Mouse (Mus musculus) neural tube, embryonic 12.5 days (tissue): ENCODE data around the gene Hspa8. TPM values are rescaled to one million over a fixed set of nuclear protein-coding genes. Genes with fewer than 3 reads are reported as not detected.

ENCODE experiments used
- ATAC-seq: fragments of 200-750 bp; cut with Nextera tagmentation; 2 replicates; pipeline ENCODE4 v1.8.0; 2017; ENCODE audit warnings: low read depth, mild to moderate bottlenecking, moderate TSS enrichment, moderate library complexity; ENCODE audit not compliant: low FRiP score
- H3K27ac ChIP-seq: fragments of 300-500 bp; sonication (generic); 2 replicates; pipeline ENCODE4 v1.5.1; 2016
- H3K27me3 ChIP-seq: fragments of 300-500 bp; sonication (generic); replicated peaks from 2 replicates; pipeline ENCODE4 v1.6.1; 2016; ENCODE audit warnings: mild to moderate bottlenecking
- H3K36me3 ChIP-seq: fragments of 300-500 bp; sonication (generic); 2 replicates; pipeline ENCODE4 v1.6.1; 2016; ENCODE audit warnings: mild to moderate bottlenecking
- H3K4me1 ChIP-seq: fragments of 300-500 bp; sonication (generic); 2 replicates; pipeline ENCODE4 v1.6.1; 2016
- H3K4me2 ChIP-seq: fragments of 300-500 bp; sonication (generic); replicated peaks from 2 replicates; pipeline ENCODE4 v1.6.1; 2016; ENCODE audit warnings: mild to moderate bottlenecking
- H3K4me3 ChIP-seq: fragments of 300-500 bp; sonication (generic); 2 replicates; pipeline ENCODE4 v1.5.1; 2016
- H3K9ac ChIP-seq: fragments of 300-500 bp; sonication (generic); 2 replicates; pipeline ENCODE4 v1.6.1; 2016; ENCODE audit warnings: mild to moderate bottlenecking
- H3K9me3 ChIP-seq: fragments of 300-500 bp; sonication (generic); 2 replicates; pipeline ENCODE4 v1.6.1; 2016; ENCODE audit warnings: mild to moderate bottlenecking
- WGBS: fragments of 180-500 bp; shearing (Covaris S2); methylation state at CpG from one replicate; pipeline ENCODE4 v1.1.7; 2016; 5-methylcytosine and 5-hydroxymethylcytosine counted together
- polyA plus RNA-seq: library from polyadenylated mRNA; unstranded; fragments of >200 nt; fragmentation: Nextera tagmentation; extraction: Ambion mirVana; gene quantifications from 2 replicates; pipeline ENCODE4 v1.2.1, GENCODE M21; 2016

The Hspa8 gene
- 2,593 and 2,648 TPM in 2 replicates for polyA plus RNA-seq

DNA sequence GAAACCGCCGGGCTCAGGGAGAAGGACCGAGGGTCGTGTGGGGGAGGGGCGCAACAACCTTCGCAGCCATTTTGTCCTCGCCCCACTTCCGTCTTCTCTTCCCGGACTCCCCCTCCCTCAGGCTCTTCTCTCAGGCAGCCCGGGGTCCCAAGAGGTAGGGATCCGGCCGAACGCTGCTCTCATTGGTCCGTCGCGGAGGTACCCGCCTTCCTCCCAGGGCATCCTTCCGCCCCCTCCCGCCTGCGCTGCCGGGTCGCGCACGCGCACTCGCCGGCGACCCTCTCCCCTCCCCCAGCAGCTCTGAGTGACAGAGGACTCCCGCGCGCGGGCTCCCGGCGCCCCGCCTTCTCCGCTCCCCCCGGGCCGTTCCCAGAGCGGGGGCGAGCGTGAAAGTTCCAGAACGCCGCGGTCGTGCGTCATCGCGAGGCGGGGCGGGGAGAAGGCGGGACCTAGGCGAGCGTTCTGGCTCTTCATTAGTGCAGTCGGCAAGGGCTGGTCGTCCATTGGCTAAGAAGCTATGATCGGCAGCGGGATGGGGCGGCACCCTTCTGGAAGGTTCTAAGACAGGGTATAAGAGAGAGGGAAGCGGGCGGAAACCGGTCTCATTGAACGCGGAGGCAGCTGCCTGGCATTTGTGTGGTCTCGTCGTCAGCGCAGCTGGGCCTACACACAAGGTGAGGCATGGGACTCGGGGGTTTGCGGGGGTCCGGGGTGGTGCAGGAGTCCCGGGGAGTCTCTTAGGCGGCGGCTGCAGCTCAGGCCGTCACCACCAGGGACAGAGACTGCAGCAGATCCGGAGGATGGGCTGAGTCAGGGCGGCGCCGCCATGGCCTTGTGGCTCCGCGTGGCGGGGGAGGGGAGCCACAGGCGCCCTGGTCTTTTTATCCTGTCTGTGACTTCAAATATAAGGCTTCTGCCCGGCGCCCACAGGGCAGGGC lies at the start of gene Hspa8:
Gene Hspa8, plus strand, starts transcription at position 310 of the 938 bp plus-strand sequence.
- no peaks in the 10 kb centered on the region for H3K9me3 ChIP-seq
- peak within 1 kb of the TSS; percentile 99 for H3K9ac ChIP-seq
- H3K4me3 ChIP-seq: peak within 1 kb of the TSS; percentile 98
- peak within 1 kb of the TSS; percentile 67 for H3K4me2 ChIP-seq
- peak within 1 kb of the TSS; percentile 94 for H3K27ac ChIP-seq
- under 1% methylated on average over 82 of the region's 83 CpGs for WGBS
- ATAC-seq: peak; percentile 97
- no peaks in the 10 kb centered on the region for H3K27me3 ChIP-seq
- peaks cover 28% of the 10 kb centered on the region for H3K4me1 ChIP-seq
- peaks cover 25% of the 10 kb centered on the region for H3K36me3 ChIP-seq

DNA sequence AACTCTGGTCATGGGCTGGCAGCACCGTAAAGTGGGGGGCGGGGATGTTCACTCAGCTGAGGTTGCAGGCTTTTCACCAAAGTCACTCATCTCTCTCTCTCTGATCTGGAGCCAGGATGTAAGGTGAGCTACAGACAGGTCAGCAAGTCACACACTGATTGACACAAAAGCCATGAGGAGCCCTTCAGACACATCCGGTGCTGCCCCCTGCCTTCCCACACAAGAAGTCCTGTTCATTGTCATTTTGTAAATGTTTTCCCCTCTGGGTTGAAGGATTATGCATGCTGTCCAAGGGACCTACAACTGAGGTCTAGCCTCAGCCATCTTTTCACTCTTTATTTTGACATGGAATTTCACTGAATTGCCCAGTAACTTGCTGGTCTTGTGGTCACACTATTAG lies 49.0 kb upstream of the Hspa8 start:
- Histone ChIP-seq H3K36me3 (no peaks in the 10 kb centered on the region), H3K9me3 (no peaks in the 10 kb centered on the region), H3K27ac (no peak overlapping the region), H3K4me2 (no peak overlapping the region), H3K4me3 (no peak overlapping the region), H3K27me3 (no peaks in the 10 kb centered on the region), H3K4me1 (peaks cover 4% of the 10 kb centered on the region), H3K9ac (no peak overlapping the region)
- ATAC-seq: no peak
- WGBS: 59% methylated on average over 3 of the region's 3 CpGs

DNA sequence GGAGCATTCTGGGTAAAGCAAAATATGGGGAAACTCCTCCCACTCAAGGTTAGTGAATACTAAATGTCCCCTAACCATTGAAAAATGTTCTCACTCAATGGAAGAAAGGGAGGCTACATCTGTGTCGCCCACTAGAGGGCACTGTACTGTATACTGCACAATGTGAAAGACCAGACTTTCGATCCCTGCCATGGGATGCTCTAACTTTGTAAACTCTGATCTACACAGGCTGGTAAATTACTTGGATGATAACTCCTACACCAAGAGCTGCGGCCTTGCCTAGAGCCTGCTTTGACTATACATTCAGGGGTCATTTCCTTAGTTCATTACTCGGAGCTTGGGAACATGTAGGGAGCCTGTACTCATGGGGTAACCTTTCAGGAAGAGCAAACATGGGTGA lies 44.4 kb upstream of the Hspa8 start:
- peak; percentile 26 for ATAC-seq
- no peaks in the 10 kb centered on the region for H3K27me3 ChIP-seq
- no peak overlapping the region for H3K4me3 ChIP-seq
- no peak overlapping the region for H3K9ac ChIP-seq
- H3K9me3 ChIP-seq: no peaks in the 10 kb centered on the region
- H3K4me2 ChIP-seq: peak overlapping the region; percentile 58
- peaks cover 2% of the 10 kb centered on the region; the same call in 1 of the 2 replicates for H3K36me3 ChIP-seq
- peaks cover 16% of the 10 kb centered on the region for H3K4me1 ChIP-seq
- 19% methylated on average over 4 of the region's 4 CpGs for WGBS
- H3K27ac ChIP-seq: no peak overlapping the region

DNA sequence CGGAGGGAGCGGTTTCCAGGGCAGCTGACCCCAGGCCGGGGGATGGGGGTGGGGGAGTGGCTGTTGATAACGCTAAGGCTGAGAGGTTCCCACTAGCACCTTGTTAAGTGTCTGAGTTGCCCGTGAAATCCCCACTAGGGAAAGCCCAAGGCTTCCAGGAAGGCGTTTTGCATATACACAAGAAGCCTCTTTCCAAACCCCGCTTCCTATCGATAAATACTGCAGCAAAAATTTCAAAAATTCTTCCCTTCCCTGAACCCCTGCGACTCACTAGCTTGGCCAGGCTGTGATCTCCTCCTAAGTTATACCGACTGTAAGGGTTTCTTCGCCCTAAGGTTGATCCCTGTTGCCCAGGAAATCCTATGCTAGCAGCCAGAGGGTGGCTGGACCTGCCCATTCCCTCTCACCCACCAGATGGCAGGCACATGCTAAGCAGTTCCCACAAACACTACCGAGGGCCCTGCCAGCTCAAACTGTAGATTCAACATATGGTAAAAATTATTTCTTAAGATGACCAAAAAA lies 43.6 kb upstream of the Hspa8 start:
- H3K27me3 ChIP-seq: no peaks in the 10 kb centered on the region
- H3K4me3 ChIP-seq: peak overlapping the region; percentile 19; the same call in 1 of the 2 replicates
- peaks cover 16% of the 10 kb centered on the region for H3K4me1 ChIP-seq
- no peak overlapping the region for H3K27ac ChIP-seq
- peak overlapping the region; percentile 58 for H3K4me2 ChIP-seq
- H3K9ac ChIP-seq: peak overlapping the region; percentile 35; the same call in 1 of the 2 replicates
- H3K9me3 ChIP-seq: no peaks in the 10 kb centered on the region
- peaks cover 9% of the 10 kb centered on the region; the same call in 1 of the 2 replicates for H3K36me3 ChIP-seq
- ATAC-seq: peak; percentile 77
- 30% methylated on average over 12 of the region's 12 CpGs for WGBS

DNA sequence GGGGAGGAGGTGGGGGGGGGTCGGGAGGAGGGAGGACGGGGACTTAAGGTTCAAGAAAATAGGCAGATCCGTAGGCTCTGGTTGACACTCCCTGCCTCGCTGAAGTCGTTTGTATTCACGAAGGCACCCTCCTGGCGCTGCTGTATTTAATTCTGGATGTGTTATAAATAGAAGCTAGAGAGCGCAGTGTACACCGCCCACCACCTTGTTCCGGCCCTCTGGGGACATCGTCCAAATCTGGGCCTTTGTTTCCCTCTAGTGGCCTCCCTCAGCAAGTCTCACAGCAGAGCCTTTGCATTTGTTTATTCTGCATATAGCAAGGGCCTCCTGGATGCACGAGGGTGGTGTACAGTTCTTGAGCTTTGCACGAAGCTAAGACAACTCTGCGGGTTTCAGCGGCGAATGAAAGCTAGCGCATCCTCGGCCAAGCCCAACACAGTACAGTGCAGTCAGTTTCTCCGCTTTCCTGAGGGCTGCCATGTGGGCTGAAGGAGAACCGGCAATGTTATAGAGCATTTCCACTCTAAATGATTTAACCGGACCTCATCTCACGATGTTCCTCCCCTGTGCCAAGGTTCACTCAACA lies 43.0 kb upstream of the Hspa8 start:
- Histone ChIP-seq H3K9me3 (no peaks in the 10 kb centered on the region), H3K4me1 (peaks cover 16% of the 10 kb centered on the region), H3K9ac (peak overlapping the region; percentile 35; the same call in 1 of the 2 replicates), H3K27ac (no peak overlapping the region), H3K27me3 (no peaks in the 10 kb centered on the region), H3K36me3 (peaks cover 9% of the 10 kb centered on the region; the same call in 1 of the 2 replicates), H3K4me2 (peak overlapping the region; percentile 58), H3K4me3 (peak overlapping the region; percentile 19; the same call in 1 of the 2 replicates)
- 10% methylated on average over 22 of the region's 22 CpGs for WGBS
- peak; percentile 94 for ATAC-seq

DNA sequence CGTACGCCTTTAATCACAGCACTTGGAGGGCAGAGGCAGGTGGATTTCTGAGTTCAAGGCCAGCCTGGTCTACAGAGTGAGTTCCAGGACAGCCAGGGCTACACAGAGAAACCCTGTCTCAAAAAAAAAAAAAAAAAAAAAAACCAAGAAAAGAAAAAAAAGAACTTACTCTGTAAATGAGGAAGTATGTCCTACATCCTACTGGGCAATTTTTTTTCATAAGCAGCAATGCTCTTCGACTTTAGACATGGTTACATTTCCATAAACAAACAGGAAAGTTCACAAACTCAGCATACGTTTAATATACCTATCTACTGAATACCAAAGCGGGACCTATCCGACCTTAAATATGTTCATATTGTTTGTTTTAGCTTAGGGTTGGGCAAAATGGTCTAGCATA lies 38.4 kb upstream of the Hspa8 start:
- no peaks in the 10 kb centered on the region for H3K27me3 ChIP-seq
- H3K9me3 ChIP-seq: no peaks in the 10 kb centered on the region
- H3K4me3 ChIP-seq: no peak overlapping the region
- H3K4me1 ChIP-seq: peaks cover 6% of the 10 kb centered on the region
- no peak for ATAC-seq
- H3K27ac ChIP-seq: no peak overlapping the region
- WGBS: 93% methylated on average over 6 of the region's 6 CpGs
- no peak overlapping the region for H3K4me2 ChIP-seq
- peaks cover 12% of the 10 kb centered on the region; the same call in 1 of the 2 replicates for H3K36me3 ChIP-seq
- H3K9ac ChIP-seq: no peak overlapping the region

DNA sequence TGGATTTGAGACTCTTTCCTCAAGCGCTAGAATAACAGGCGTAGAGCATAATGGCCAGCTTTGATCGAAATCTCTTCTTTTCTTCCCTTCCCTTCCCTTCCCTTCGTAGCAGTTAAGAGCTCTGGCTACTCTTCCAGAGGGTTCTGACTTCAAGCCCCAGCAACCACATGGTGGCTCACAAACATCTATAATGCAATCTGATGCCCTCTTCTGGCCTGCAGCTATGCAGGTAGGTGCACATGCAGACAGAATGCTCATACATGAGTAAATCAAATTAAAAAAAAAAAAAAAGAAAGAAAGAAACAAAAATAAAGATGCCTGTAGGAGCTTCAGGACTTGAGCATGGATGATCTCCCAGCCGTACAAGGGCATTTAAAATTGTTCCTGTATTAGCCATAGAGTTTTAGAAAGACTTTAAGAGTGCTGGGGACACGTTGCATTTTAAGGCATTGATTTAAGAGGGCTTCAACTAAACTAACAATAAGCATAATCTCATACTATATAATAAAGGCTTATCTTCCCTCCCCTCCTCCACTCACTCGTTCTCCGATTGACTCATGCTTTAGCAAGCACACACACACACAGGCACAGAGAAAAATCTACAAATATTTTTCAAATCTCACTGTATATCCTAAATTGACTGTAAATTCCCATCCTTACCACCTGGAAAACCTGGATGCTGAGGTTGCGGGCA lies 35.8 kb upstream of the Hspa8 start:
- Histone ChIP-seq H3K4me2 (no peak overlapping the region), H3K9ac (no peak overlapping the region), H3K27ac (no peak overlapping the region), H3K27me3 (no peaks in the 10 kb centered on the region), H3K4me3 (no peak overlapping the region), H3K9me3 (no peaks in the 10 kb centered on the region), H3K4me1 (0 out of 2 replicates have a peak, but pooled peaks cover under 1% of the 10 kb centered on the region), H3K36me3 (peaks cover 12% of the 10 kb centered on the region; the same call in 1 of the 2 replicates)
- WGBS: 92% methylated on average over 9 of the region's 9 CpGs
- ATAC-seq: no peak

DNA sequence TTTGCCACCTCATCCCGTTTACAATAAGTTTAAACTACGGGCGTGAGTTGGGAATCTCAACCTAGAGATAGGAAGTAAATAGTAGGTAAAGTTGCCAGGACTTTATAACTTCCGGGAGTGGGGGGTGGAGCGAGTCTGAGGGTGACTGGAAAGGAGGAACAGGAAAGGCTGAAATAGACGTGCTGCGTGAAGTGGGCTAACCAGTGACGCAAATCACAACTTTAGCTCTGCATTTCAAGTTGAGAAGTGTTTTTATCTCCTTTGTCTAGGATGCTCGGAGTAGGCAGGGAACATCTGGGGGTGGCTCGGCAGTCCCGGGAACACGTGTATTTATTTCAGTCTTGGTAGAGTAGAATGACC lies 35.2 kb upstream of the Hspa8 start:
- Histone ChIP-seq H3K9me3 (no peaks in the 10 kb centered on the region), H3K27ac (no peak overlapping the region), H3K4me1 (peaks cover 6% of the 10 kb centered on the region; the same call in 1 of the 2 replicates), H3K36me3 (peaks cover 12% of the 10 kb centered on the region; the same call in 1 of the 2 replicates), H3K4me3 (no peak overlapping the region), H3K27me3 (no peaks in the 10 kb centered on the region), H3K4me2 (no peak overlapping the region), H3K9ac (no peak overlapping the region)
- no peak for ATAC-seq
- WGBS: 78% methylated on average over 12 of the region's 12 CpGs

DNA sequence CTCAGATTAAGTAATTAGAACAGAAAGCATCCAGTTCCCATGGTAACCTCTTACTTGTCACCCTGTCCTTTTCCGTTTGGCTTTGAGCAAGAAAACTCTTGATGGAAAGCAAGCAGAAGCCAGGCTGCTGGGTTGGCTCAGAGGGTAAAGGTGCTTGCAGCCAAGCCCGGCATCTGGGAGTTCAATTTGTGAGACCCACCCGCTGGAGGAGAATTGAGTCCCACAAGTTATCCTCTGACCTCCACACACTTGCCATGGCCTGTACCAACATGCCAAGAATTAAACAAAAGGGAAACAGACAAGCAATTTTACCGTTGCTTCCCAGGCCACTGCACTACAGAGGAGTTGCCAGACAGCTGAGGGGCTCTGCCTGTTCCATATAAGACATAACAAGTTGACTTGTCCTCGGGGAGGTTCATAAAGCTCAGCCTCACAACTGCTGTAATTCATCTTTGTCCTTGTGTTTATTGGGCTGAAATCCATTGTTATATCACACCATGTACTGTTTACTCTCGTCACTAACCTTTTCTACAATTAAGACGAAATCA lies 34.7 kb upstream of the Hspa8 start:
- 71% methylated on average over 7 of the region's 7 CpGs for WGBS
- H3K4me3 ChIP-seq: no peak overlapping the region
- no peak overlapping the region for H3K27ac ChIP-seq
- no peaks in the 10 kb centered on the region for H3K27me3 ChIP-seq
- no peak overlapping the region for H3K9ac ChIP-seq
- H3K4me1 ChIP-seq: peaks cover 7% of the 10 kb centered on the region; the same call in 1 of the 2 replicates
- no peaks in the 10 kb centered on the region for H3K9me3 ChIP-seq
- no peak for ATAC-seq
- no peak overlapping the region for H3K4me2 ChIP-seq
- peaks cover 12% of the 10 kb centered on the region; the same call in 1 of the 2 replicates for H3K36me3 ChIP-seq

DNA sequence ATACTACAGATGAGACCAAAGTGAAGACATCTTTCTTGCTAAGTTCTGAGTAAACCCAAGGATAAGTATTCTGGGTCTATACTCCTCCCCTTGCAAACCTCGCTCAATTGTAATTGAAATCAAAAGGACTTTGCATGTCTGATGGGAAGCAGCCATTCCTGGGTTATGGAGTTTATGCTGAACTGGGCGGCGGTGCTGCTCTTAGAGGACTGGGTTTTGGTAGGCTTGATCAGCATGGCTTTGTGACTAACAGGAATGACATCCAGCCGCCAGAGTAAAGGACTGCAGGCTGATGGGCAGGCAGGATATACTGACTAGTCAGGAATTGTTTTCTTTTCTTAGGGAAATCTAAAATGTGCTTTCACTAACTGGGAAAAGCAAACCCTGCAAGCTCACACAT lies 32.8 kb upstream of the Hspa8 start:
- peaks cover 10% of the 10 kb centered on the region; the same call in 1 of the 2 replicates for H3K36me3 ChIP-seq
- no peak overlapping the region for H3K4me2 ChIP-seq
- H3K27me3 ChIP-seq: no peaks in the 10 kb centered on the region
- H3K4me1 ChIP-seq: peaks cover 7% of the 10 kb centered on the region; the same call in 1 of the 2 replicates
- H3K9me3 ChIP-seq: no peaks in the 10 kb centered on the region
- H3K9ac ChIP-seq: no peak overlapping the region
- no peak overlapping the region for H3K4me3 ChIP-seq
- no peak overlapping the region for H3K27ac ChIP-seq
- no peak for ATAC-seq
- WGBS: 87% methylated on average over 4 of the region's 4 CpGs

DNA sequence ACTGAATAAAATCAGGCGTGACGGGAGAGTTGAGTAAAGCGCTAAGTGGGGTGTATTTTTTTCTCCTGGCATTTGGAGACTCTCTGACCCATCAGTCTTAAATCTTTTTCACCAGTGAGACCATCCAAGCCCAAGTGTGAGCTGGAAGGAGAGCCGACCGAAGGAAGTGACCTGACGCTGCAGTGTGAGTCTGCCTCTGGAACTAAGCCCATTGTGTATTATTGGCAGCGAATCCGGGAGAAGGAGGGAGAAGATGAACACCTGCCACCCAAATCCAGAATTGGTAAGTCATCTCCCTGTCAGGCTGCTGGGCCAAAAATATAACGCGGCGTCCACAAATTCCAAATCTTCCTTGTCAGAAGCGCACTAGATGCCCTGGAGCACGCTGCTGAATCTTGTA lies 28.5 kb upstream of the Hspa8 start:
- peaks cover 7% of the 10 kb centered on the region; the same call in 1 of the 2 replicates for H3K4me1 ChIP-seq
- ATAC-seq: no peak
- no peak overlapping the region for H3K9ac ChIP-seq
- no peak overlapping the region for H3K27ac ChIP-seq
- H3K9me3 ChIP-seq: no peaks in the 10 kb centered on the region
- no peak overlapping the region for H3K4me3 ChIP-seq
- H3K27me3 ChIP-seq: no peaks in the 10 kb centered on the region
- H3K36me3 ChIP-seq: peaks cover 22% of the 10 kb centered on the region
- H3K4me2 ChIP-seq: no peak overlapping the region
- WGBS: 73% methylated on average over 13 of the region's 13 CpGs
